Mouse (Mus musculus): ENCODE measurements around the gene Olfr1426. TPM values are rescaled to one million over a fixed set of nuclear protein-coding genes. Genes with fewer than 3 reads are reported as not detected.
A peak's percentile ranks its signal among the peaks of the same experiment; 100 is the strongest.
"Not testable (repeated sequence)": the region's sequence is repeated elsewhere in the genome, so short reads cannot be mapped to it uniquely, and the experiment has no call there.

Gene Olfr1426
- not detected for total RNA-seq (2021)
- long read RNA-seq, experiment 1, result 0 reads
- long read RNA-seq, experiment 2, result 0 reads

GRCm38 (mm10) chr19:12091913-12092312 is at the start of gene Olfr1426:
TSS of gene Olfr1426 (minus strand) at chr19:12092013.
- intact Hi-C loops (cut with DNase I), result no loop called here
- DNase-seq (ENCODE audit: low spot score in 2 of 2), result no peak

- intact Hi-C loops (cut with DNase I), result loop anchor here (5.0 to 10.0 kb wide), 2 partner anchors 363 to 461 kb away; partner anchors contain the start of gene Gm4952
Measured at GRCm38 (mm10) chr19:12134289-12134688, 42.5 kb upstream of the Olfr1426 start.

GRCm38 (mm10) chr19:12123103-12123502 is 31.3 kb upstream of the Olfr1426 start, which contains the start of gene Olfr76:
TSS of gene Olfr76 (minus strand) at chr19:12123203.
- intact Hi-C loops (cut with DNase I), result no loop called here
- no peak for DNase-seq (ENCODE audit: low spot score in 2 of 2)

More at GRCm38 (mm10) chr19:12134289-12134688, 42.5 kb upstream of the Olfr1426 start:
- DNase-seq (ENCODE audit: low spot score in 2 of 2), result peak; percentile 52 to 59

DNA sequence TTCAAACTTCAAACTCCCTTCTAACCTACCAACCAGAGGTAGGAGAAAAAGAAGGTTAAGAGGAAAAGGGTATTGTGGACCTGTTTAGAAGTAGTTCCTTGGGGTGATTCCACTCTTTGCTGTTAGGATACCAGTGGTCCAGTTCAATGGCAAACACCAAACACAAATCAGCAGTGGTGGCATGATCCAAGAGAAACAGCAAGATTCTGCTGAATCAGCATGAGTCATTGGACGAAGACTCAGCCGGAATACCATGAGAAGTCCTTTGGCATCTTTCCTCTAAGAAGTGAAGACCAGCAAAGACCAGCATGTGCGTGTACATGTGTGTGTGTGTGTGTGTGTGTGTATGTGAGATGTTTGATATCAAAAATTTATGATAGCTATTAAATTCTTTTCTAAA is 24.7 kb upstream of the Olfr1426 start:
- DNase-seq (ENCODE audit: low spot score in 2 of 2), result no peak
- intact Hi-C loops (cut with DNase I), result no loop called here

- intact Hi-C loops (cut with DNase I), result no loop called here
- no peak for DNase-seq (ENCODE audit: low spot score in 2 of 2)
Measured at GRCm38 (mm10) chr19:12115797-12116196, 24.0 kb upstream of the Olfr1426 start, which contains the start of gene Olfr1428. TSS of gene Olfr1428 (minus strand) at chr19:12115897.

- no peak for DNase-seq (ENCODE audit: low spot score in 2 of 2)
- intact Hi-C loops (cut with DNase I), result no loop called here
Measured at GRCm38 (mm10) chr19:12113807-12114206, 22.0 kb upstream of the Olfr1426 start.

DNA sequence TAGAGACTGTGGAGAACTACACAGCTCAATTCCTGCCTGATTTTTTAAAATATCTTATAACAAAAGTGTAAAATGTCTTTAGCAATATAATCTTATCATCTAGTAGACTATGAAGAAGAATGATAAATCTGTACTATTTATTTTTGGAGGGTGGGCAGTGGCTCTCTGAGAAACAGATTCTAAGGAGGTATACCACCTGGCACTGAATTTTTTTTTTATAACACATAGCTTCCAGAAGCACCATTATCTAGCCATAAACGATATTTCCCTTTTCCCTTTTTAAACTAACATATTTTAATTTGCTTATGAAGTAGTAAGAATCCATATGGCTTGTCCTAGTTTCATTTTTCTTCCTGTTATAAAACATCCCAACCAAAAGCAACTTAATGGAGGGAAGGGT is 12.7 kb upstream of the Olfr1426 start:
- DNase-seq (ENCODE audit: low spot score in 2 of 2), result peak in 1 of 2 experiments; percentile 10
- intact Hi-C loops (cut with DNase I), result no loop called here

- DNase-seq (ENCODE audit: low spot score in 2 of 2), result no peak
- intact Hi-C loops (cut with DNase I), result no loop called here
Measured at GRCm38 (mm10) chr19:12103234-12103633, 11.4 kb upstream of the Olfr1426 start, which contains the start of gene Olfr1427. TSS of gene Olfr1427 (minus strand) at chr19:12103334.

DNA sequence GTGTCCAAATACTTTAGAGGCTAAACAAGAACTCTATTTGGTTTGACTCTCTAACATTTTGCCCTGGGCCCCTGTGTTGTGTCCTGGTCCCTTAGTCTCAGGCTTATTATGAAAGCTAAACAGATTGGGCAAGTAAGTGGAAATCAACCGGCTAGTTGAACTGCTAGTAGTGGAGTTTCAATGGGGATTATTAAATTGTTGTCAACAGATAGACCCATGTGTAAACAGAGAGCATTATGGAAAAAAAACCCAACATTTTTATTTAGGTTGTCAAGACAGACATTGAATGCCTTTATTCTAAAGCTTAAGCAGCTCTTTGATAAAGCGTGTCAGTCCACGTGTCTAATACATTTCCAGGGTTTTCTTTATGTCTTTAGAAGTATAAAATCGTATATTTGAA is 14.2 kb downstream of the Olfr1426 start, which contains the start of gene Olfr1425:
Olfr1425 (minus strand) TSS at position 101 of the 400 bp plus-strand sequence.
- intact Hi-C loops (cut with DNase I); DNase-seq (ENCODE audit: low spot score in 2 of 2): not testable (repeated sequence)

DNA sequence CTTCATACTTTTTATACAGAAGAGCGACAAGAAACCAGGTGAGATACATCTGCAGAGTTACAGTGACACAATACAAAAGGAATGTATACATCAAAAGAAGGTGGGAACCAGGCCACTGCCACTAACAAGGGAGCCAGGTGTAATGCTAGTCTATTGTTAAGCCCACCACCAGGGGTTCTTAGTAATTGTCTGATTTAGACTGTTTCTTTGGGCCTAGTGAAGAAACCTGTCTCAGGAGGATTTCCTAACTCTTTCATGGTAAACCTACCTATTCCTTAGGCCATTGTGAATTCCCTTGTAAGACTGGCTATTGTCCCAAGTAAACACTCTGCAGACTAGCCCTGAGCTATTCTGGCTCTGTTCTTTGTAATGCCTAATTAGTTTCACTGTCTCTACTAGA is 22.3 kb downstream of the Olfr1426 start:
- intact Hi-C loops (cut with DNase I); DNase-seq (ENCODE audit: low spot score in 2 of 2): not testable (repeated sequence)

DNA sequence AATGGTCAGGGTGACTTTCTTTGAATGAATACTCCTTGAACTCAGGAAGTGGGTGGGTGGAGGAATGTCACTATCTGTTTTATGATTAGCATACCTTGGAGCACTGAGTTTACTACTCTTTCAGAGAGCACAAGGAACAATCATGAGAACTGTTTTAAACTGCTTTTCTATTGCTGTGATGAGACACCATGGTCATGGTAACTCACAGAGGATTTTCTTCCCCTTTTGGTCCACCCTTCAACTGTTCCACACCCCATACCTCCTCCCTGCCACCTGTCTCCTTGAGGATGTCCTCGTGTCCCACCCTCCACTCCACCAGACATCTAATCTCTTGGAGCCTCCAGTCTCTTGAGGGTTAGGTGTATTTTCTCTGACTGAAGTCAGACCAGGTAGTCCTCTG is 24.0 kb downstream of the Olfr1426 start:
- DNase-seq (ENCODE audit: low spot score in 2 of 2); intact Hi-C loops (cut with DNase I): not testable (repeated sequence)

GRCm38 (mm10) chr19:12062582-12062981 is 29.2 kb downstream of the Olfr1426 start, which contains the start of gene Olfr1424:
TSS of gene Olfr1424 (minus strand) at chr19:12062682.
- intact Hi-C loops (cut with DNase I); DNase-seq (ENCODE audit: low spot score in 2 of 2): not testable (repeated sequence)

DNA sequence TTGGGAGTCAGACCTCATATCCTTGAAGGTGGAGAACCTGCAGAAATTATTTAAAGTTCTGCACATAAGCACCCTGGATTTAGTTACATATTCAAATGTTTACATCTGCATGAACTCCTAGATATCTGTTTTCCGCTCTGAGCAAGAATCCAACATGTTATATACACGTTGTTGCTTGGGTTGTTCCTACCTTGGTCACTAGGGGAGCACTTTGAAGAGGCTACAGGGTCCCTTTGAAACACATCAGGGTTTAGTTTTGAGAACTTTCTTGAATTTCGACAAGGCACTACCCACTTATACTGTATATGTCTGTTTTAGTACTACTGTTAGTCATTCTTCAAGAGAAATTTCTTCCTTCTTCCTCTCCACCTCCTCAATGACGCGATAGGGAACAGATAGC is 48.6 kb downstream of the Olfr1426 start:
- DNase-seq (ENCODE audit: low spot score in 2 of 2), result no peak
- intact Hi-C loops (cut with DNase I), result no loop called here

GRCm38 (mm10) chr19:12041217-12041616 is 50.6 kb downstream of the Olfr1426 start, which contains the start of gene Olfr1423:
TSS of gene Olfr1423 (minus strand) at chr19:12041317.
- intact Hi-C loops (cut with DNase I), result no loop called here
- no peak for DNase-seq (ENCODE audit: low spot score in 2 of 2)

DNA sequence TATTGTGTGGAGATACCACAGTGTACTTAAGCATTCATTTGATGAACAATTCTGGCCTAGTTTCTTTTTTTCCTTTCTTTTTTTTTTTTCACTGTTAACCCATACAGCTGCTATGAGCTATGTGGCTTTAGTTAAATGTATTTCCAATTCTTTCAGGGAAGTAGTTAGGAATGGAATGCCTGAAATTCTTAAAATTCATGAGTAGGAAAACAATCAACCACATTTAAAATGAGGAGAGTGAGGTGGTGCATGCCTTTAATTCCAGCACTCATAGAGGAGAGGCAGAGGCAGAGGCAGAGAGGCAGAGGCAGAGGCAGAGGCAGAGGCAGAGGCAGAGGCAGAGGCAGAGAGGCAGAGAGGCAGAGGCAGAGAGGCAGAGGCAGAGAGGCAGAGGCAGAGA is 54.1 kb downstream of the Olfr1426 start:
- no peak for DNase-seq (ENCODE audit: low spot score in 2 of 2)
- intact Hi-C loops (cut with DNase I), result no loop called here

Other genes with a start within 250 kb of the Olfr1426 start
- gene Olfr1418, start 230.9 kb downstream of the Olfr1426 start, total RNA-seq (2021), result not detected
- not detected for gene Olfr1419, start 216.9 kb downstream of the Olfr1426 start, total RNA-seq (2021)
- not detected for gene Olfr1420, start 205.4 kb downstream of the Olfr1426 start, total RNA-seq (2021)
- gene Patl1, start 179.6 kb downstream of the Olfr1426 start, total RNA-seq (2021), result 10 to 100 TPM; 17.7 to 19.8 TPM
- 10 to 100 TPM; 57.0 to 60.3 TPM for gene Osbp, start 126.1 kb downstream of the Olfr1426 start, total RNA-seq (2021)
- gene Olfr1423, start 50.7 kb downstream of the Olfr1426 start, total RNA-seq (2021), result not detected
- not detected for gene Olfr1424, start 29.3 kb downstream of the Olfr1426 start, total RNA-seq (2021)
- gene Olfr1425, start 14.3 kb downstream of the Olfr1426 start, total RNA-seq (2021), result not detected
- not detected for gene Olfr1427, start 11.3 kb upstream of the Olfr1426 start, total RNA-seq (2021)
- gene Olfr1428, start 23.9 kb upstream of the Olfr1426 start, total RNA-seq (2021), result not detected
- not detected for gene Olfr76, start 31.2 kb upstream of the Olfr1426 start, total RNA-seq (2021)
- not detected for gene Olfr1555-ps1, start 78.1 kb upstream of the Olfr1426 start, total RNA-seq (2021)
- gene Olfr1431, start 108.6 kb upstream of the Olfr1426 start, total RNA-seq (2021), result not detected
- gene Olfr1432, start 140.6 kb upstream of the Olfr1426 start, total RNA-seq (2021), result not detected
- gene Olfr262, start 149.6 kb upstream of the Olfr1426 start, total RNA-seq (2021), result not detected
- gene Olfr235, start 169.0 kb upstream of the Olfr1426 start, total RNA-seq (2021), result not detected
- not detected for gene Olfr1434, start 187.8 kb upstream of the Olfr1426 start, total RNA-seq (2021)
- not detected for gene Olfr1436, start 207.1 kb upstream of the Olfr1426 start, total RNA-seq (2021)
- gene Olfr1437, start 233.1 kb upstream of the Olfr1426 start, total RNA-seq (2021), result not detected
- gene Olfr1438-ps1, start 243.9 kb upstream of the Olfr1426 start, total RNA-seq (2021), result not detected